Mouse (Mus musculus): Measurements from ENCODE around the gene Hadh. TPM values are rescaled to one million over a fixed set of nuclear protein-coding genes. Genes with fewer than 3 reads are reported as not detected.

Hadh gene
- total RNA-seq, 2 experiments from 2014 or later: 27.1 to 30.9 TPM

- DNase-seq (ENCODE audit: low spot score in 2 of 2): no peak
Measured at GRCm38 (mm10) chr3:131237061-131237460, 34.8 kb downstream of the Hadh start.

DNA sequence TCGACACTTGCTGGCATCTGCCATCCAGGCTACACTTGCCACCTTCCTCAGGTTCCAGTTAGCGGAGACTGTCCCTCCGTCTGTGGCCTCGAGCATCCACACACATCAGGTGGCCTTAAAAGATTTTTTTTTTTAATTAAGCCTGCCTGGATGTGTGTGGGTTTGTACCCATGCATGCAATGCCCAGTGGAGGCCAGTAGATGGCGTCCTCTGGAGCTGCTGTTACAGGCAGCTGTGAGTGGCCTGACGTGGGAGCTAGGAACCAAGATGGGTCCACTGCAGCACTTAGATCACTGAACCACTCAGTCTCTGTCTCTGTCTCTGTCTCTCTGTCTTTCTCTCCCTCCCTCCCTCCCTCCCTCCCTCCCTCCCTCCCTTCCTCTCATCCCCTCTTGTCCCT lies 43.8 kb downstream of the Hadh start:
- DNase-seq (ENCODE audit: low spot score in 2 of 2): no peak

GRCm38 (mm10) chr3:131218636-131219390 lies 53.1 kb downstream of the Hadh start:
- DNase-seq (ENCODE audit: low spot score in 2 of 2): no peak

DNA sequence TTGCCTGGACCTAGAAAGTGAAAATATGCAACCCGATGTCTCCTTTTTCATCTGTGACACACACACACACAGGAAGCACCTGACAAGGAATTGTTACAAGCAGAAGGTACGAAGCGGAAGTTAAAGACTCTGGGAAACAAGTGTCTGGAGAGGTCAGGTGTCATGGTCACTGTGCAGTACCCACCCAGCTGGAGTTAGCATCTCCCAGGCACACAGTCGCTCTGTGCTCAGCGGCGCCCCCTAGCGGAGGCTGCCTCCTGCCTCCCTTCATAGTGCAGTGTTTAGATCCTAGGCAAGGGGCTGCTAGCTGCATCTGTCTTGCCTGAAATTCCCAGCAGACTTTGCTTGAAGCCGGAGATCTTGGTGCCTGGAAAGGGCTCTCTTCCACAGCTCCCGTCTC lies 57.1 kb downstream of the Hadh start:
- no peak for DNase-seq (ENCODE audit: low spot score in 2 of 2)

DNA sequence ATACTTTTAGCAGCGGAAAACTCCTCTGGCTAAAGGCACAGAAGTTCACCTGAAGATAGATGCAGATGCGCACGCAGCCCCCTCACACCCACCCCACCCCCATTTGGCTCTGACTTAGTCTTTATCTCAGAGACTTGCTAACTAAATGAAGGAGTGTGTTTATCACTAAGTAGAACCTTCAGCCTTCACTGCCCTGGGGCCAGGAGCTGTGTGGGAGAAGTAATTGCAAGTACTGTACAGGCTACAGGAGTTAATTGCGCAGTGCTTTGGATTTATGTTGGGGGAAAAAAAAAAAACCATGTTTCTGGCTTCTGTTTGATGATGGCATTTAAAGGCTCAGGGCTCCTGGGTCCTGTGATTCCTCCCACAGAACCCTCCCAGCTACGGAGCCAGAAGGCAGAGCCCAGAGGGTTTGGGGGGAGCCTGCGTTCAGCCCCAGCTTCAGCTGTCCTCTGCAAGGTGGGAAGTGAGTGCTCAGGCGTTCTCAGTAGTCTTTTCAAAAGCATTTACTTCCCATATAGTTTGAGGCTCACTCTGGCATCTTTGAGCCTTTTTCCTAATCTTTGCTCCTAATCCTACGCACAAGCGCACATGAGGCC lies 57.7 kb downstream of the Hadh start:
- no peak for DNase-seq (ENCODE audit: low spot score in 2 of 2)

GRCm38 (mm10) chr3:131212200-131212599 lies 59.7 kb downstream of the Hadh start:
- no peak for DNase-seq (ENCODE audit: low spot score in 2 of 2)

GRCm38 (mm10) chr3:131208265-131208891 lies 63.5 kb downstream of the Hadh start:
- DNase-seq (ENCODE audit: low spot score in 2 of 2): no peak

DNA sequence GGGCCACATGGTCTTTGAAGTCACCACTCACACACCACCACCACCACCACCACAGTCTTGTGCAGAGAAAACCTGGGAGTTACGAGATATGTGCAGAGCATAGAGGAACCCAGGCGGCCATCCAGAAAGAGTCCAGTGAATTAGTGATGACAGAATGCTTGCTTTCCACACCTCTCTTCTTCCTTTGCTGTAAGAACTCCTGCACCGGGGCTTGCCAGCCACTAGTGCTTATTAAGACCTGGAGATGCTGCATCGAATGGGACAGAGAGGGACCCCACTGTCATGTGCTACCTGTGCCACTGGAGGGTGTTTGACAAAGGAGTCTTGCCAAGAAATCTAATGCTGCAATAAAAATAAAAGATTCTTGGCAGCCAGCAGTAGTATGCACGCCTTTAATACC lies 64.1 kb downstream of the Hadh start:
- DNase-seq (ENCODE audit: low spot score in 2 of 2): no peak

DNA sequence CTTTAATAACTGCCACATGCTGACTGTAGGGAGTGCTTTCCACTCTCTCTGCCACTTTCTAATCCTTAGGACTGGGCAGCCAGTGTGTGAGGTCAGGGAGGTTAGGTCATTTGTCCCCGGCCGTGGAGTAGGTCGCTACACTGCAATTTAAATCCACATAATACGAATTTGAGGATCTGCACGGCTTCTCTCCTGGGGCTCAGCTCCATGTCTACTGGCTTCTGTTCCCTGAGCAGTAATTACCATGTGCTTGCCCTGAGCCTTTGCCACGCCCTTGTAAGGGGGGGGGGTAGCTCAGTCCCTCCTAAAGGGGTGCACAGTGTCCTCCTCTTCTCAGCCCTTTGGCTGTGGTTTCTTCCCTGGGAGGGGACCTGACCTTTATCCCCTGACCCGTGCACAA lies 69.6 kb downstream of the Hadh start:
- no peak for DNase-seq (ENCODE audit: low spot score in 2 of 2)

DNA sequence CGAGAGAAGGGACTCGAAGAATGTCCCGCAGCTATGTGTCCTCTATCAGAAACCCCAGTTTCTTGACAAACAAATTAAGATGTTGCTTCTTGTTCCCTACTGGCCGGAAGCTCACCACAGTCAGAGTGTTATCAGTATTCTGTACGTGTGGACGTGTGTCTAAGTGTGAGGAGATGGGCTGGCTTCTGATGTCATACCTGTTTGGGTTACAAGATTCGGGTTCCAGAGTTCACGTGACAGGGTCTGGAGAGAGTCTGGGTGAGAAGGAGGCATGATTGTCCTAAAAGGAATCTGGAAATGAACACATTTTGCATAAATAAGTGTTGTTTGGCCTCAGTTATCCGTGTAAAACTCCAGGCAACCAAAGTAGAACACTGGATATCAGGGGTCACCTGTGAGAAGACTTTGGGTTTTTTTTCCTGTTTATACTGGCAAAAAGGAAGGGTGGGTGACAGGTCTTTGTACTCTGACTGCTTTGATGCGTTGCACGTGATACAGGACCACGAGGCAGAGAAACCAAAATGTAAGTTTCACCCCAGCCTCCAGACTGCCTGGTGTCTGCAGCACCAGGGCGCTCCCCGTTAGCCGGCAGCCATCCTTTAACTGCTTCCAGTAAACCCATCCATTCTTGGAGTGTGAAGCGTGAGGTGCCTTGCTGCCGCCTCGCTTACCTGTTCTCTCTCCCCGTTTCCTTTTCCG lies 72.2 kb downstream of the Hadh start:
- DNase-seq (ENCODE audit: low spot score in 2 of 2): no peak

DNA sequence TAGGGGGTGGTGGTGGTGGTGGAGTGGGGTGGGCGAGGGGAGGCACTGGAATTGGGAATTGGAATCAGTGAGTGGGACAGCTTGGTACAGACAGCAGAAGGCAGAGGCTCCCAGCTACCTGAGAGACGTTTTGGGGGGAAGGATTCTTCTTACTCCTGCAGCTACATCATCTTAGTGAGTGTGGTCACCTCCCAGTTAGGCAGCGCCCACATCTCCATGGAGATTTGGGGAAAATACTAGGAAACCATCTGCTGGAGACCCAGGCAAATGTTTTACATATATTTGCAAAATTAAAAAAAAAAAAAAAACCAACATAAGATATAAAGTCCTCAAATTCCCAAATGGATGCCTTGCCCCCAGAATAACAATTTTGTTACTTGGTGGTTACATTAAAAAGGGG lies 72.9 kb downstream of the Hadh start:
- peak in 1 of 2 experiments; percentile 13 for DNase-seq (ENCODE audit: low spot score in 2 of 2)

GRCm38 (mm10) chr3:131196507-131197019 lies 75.3 kb downstream of the Hadh start:
- no peak for DNase-seq (ENCODE audit: low spot score in 2 of 2)

DNA sequence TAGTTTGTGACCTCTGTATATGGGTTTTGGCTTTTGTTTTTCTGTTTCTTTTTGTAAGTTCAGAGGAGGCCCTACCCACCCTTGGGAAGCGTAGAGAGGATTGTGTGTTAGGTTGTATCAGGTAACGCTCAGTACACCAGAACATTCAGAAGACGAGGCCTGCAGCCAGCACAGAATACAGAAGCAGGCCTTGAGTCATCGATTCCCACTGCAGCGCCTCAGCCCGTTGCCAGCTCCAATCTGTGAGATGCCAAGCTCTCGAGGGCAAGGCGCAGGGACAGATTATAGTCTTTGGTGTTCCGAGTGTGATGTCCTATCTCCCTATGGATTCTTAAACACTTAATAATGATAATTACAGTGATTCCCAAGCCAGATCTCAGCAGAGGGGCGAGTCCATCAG lies 75.9 kb downstream of the Hadh start:
- DNase-seq (ENCODE audit: low spot score in 2 of 2): no peak

DNA sequence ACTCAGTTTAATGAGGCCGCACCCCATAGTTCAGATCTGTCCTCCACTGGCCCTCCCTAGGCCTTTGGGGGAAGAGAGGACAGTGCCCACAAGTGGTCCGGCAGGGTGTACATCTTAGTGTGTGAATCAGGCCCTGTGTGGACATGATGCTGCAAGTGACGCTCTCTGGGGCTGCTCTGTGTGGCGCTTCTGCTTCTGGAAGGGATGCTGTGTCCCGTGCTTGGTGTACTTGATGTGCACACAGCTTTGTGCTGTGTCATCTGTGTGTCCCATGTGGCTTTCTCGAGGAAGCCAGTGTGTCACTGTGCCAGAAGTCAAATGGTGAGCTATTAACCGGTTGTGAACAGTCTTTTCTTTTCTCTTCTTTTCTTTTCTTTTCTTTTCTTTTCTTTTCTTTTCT lies 80.4 kb downstream of the Hadh start:
- no peak for DNase-seq (ENCODE audit: low spot score in 2 of 2)

GRCm38 (mm10) chr3:131190671-131191367 lies 81.1 kb downstream of the Hadh start:
- no peak for DNase-seq (ENCODE audit: low spot score in 2 of 2)

DNA sequence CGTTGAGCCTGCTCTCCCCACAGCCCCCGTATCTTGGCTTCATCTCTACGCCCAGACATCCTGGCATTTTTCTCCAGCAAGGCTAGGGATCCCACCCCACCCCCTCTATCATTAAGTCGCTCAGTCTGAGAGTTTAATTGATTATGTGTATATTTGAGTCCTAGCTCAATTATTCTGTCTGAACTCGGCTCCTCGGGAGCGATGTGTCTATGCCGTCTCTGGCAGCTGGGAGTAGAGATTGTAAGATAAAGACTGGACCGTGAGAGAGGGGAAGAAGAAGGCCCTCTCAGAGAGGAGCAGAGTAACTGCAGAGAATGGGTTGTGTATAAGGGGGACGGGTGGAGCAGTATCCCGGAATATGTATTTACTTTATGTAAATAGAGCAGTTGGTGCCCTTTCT lies 81.7 kb downstream of the Hadh start:
- DNase-seq (ENCODE audit: low spot score in 2 of 2): no peak

DNA sequence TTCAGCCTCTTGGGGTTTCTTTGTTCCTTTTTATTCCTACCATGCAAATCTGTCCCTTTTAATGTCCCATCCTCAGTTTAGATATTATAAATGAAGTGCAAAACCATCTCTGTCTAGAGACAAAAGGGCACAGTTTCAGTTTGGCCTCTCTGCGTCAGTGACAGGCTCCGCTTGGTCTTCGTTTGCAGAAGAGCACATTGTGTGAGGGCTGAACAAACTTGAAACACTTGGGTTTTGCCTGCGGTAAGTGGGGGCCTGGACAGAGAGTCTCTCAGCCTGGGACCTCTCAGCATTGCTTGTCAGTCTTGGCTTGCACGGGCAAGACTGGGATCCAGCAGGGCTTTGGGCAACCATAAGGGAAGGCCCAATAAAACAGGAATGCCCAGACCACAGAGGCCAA lies 85.7 kb downstream of the Hadh start:
- no peak for DNase-seq (ENCODE audit: low spot score in 2 of 2)
